Mouse (Mus musculus): ENCODE results near the gene Rmdn3.

GRCm38 (mm10) chr2:119170282-119170681 is 13.4 kb upstream of the Rmdn3 start:
- TF ChIP-seq CTCF (IDR thresholded peaks at IDR 0.05; ENCODE audit: control insufficient read depth, insufficient read depth, insufficient replicate concordance, low read depth, low read length) (no peak), POLR2A (IDR thresholded peaks at IDR 0.05; ENCODE audit: control insufficient read depth, low read depth, low read length) (no peak)
